Mouse (Mus musculus): ENCODE measurements around the gene Siglecg.

DNA sequence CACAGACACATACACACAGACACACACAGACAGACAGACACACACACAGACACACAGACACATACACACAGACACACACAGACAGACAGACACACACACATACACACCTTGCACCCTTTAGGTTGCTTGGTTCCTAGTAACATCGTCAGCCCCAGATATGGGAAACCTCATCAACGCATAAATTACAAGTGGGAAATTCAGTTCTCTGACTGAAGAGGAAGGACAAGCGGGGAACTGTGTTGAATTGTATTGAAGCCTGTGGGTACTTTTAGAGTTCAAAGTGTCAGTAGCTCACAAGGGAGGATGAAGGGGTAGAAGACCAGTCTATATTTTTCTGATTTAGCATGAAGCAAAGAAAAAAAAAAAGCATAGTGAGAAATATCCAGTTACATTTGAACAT, 431 bp upstream of the Siglecg start:
- TF ChIP-seq MAX (IDR thresholded peaks at IDR 0.05) (no peak), CTCF (IDR thresholded peaks at IDR 0.05; ENCODE audit: control insufficient read depth, insufficient read depth, insufficient read length) (no peak), CEBPB (IDR thresholded peaks at IDR 0.05; ENCODE audit: low read depth) (no peak), USF1 (IDR thresholded peaks at IDR 0.05; ENCODE audit: low read depth) (no peak), MYOD1 (IDR thresholded peaks at IDR 0.05; ENCODE audit: control insufficient read depth, insufficient read length, low read depth) (no peak)
